Mouse (Mus musculus) left cerebral cortex, adult 8-10 months (tissue): ENCODE results near the gene Foxj3. TPM values are rescaled to one million over a fixed set of nuclear protein-coding genes. Genes with fewer than 3 reads are reported as not detected.
"Not testable (repeated sequence)": the region's sequence is repeated elsewhere in the genome, so short reads cannot be mapped to it uniquely, and the experiment has no call there.

Experiments used
- DNase-seq, 2 experiments: peaks; one replicate each; pipeline ENCODE4 v3.0.0; 2022; ENCODE audit warnings: low spot score in 2 of 2
- total RNA-seq, 4 experiments: library from RNA; stranded (reverse); gene quantifications; 2 replicates each; pipeline ENCODE4 v1.2.4; 2022

Foxj3 gene
- total RNA-seq: 100 to 1,000 TPM in 1 of 4 experiments, 10 to 100 TPM in 3; 65.1 to 100 (median 78.9) TPM

DNA sequence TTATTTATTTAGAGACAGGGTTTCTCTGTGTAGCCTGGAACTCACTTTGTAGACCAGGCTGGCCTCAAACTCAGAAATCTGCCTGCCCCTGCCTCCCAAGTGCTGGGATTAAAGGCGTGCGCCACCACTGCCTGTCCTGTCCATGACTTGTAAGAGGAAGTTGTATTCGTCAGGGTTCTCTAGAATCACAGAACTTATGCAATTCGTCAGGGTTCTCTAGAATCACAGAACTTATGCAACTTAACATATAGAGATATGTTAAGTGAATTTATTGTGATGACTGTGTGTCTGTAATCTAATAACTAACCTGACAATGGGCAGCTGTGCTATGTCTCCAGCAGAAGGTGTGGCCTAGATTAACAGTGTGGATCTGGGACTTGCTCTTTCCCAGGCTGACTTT lies at the start of gene Foxj3:
TSS of gene Foxj3 (plus strand) at position 390 of the 400 bp plus-strand sequence.
- DNase-seq: not testable (repeated sequence)

DNA sequence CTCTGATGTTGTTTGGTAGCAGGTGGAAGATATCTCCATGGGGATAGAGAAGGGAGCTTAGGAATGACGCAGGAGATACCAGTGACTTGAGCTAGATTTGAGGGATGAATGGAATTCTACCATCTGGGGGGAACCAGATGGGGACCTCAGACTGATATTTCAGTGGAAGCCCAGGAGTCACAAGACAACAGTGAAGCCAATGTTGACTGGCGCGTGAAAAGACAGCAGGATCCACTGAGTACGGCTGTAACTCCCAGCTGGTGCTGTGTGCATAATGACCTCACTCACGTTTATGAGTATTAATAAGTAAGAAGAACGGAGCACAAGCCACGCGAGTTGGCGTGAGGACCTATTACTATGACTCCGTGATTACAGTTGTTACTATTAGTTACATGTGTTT lies 47.1 kb upstream of the Foxj3 start:
- no peak for DNase-seq

DNA sequence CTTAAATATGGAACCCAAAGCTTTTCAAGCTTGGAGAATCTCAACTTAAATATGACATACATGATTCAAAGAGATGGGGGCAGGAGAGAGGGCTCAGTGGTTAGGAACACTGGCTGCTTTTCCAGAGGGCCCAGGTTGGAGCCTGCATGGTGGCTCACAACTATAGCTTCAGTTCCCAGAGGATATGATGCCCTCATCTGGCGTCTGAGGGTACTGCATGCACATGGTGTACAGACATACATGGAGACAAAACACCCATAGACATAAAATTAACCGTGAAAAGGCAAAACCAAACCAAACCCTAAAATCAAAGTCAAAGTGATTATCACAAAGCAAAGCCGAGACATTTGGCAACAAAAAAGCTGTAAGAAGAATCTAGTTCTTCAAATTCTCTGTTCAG lies 46.0 kb upstream of the Foxj3 start:
- peak in 1 of 2 experiments; percentile 23 for DNase-seq

DNA sequence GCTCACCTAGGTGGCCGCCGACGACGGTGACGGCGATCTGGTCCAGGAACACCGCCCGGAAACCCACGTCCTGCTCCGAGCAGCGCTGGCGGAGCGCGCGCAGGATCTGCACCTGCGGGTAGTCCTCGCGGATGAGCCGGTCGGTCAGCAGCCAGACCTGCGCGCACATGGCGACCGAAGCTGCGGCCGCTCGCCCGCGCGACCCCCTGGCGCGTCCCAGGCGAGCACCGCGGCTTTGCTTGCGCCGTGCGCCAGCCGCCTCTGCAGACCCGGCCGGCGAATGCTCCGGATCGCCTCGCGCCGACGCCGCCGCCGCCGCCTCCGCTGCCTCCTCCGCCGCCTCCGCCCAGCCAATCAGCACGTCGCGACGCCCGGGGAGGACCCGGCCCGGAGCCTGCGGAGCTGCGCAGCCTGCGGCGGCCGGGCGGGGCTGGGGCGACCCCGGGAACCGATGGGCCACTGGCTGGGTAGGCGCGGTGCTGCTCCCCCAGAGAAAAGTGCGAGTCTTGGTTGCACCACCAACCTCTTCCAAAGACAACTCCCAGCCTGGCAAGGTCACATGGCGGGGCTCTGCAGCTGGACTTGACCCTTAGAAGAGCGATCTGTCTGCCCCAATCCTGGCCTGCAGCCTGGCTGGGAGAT lies 44.4 kb upstream of the Foxj3 start, which contains the start of gene Rimkla:
TSS of gene Rimkla (minus strand) at position 338 of the 642 bp plus-strand sequence.
- DNase-seq: peak; percentile 35 to 54

DNA sequence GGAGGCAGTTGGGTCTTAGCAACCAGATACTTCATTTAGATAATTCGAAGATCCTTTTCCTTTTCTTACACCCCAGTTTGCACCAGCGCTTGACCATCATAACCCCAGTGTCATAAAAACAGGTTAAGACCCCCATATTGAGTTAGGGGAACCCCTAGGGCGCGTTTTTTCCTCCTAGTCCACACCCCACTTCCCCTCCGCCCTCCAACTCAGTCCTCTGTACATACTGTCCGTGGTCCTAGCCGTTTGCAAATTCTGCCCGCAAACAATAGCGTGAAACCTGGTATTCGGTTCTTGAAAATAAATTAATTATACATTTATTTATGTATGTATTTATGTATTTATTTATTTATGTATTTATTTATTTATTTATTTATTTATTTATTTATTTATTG lies 43.9 kb upstream of the Foxj3 start:
- no peak for DNase-seq

DNA sequence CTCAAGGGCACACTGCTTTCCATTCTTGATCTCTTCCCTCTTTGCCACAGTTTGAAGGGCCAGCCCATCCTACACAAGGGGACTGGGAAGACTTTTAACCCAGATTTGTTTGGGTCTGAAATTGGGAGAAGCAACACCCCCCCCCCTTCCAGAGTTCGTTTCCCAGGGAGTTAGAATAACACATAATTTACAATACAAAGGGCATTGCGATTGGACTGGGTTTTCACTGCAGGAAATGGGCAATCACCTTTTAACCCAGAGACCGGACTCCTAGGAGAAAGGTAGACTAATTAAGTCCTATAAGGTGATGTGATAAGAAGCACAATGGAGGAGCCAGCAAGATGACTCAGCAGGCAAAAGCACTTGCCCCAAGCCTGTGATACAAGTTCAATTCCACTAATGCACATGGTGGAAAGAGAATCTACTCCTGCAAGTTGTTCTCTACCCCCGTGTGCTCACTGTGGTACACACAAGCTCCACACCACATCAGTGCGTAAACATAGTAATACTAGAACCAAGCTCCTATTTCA lies 38.4 kb upstream of the Foxj3 start:
- no peak for DNase-seq

DNA sequence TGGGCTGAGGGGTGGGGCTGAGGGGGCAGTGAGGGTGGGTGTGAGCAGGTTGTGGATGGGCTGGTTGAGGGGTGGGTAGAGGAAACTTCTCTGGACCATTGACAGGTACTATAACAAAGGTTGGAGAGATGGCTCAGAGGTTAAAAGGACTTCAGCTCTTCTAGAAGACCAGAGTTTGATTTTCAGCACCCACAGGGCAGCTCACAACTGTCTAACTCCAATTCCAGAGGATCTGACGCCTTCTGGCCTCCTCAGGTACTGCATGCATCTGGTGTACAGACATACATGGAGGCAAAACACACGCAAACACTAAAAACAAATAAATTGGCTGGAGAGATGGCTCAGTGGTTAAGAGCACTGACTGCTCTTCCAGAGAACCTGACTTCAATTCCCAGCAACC lies 25.2 kb upstream of the Foxj3 start:
- DNase-seq: no peak

DNA sequence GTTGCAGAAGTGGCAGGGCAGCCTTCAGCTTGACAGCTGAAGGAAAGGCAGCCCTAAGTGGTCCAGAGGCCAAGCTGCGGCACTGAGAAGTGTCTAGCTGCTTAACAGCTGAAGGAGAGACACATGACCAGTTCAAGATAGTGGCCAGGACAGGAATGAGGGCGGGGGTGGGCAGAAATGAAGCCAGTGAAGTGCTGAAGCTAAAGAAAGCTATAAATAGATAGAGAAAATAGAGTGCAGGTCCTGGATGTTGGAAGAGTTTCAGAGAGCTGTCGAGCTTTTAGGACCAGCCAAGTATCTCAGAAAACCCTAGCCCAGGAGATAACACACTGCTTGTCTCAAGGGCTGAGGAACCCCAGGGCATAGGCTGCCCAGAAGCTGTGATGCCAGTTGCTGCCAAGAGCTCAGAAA lies 24.1 kb upstream of the Foxj3 start:
- DNase-seq: no peak

DNA sequence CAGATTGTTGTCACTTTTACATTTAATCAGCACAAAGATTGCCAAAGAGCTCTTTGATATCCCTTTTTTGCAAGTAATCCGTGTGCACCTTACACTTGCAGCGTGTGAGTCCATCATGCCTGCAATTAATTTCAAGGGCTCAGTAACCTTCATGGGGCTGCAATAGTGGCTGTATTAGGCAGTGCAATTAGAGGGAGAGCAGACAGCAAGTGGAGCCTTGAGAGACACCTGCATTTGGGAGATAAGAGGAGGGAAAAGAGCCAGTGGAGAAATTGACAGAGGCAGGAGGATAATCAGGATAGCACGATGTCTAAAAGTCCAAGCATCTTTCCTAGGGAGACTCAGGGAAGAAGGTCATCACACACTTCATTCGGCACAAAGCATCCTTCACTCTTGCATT lies 13.2 kb upstream of the Foxj3 start:
- DNase-seq: no peak

DNA sequence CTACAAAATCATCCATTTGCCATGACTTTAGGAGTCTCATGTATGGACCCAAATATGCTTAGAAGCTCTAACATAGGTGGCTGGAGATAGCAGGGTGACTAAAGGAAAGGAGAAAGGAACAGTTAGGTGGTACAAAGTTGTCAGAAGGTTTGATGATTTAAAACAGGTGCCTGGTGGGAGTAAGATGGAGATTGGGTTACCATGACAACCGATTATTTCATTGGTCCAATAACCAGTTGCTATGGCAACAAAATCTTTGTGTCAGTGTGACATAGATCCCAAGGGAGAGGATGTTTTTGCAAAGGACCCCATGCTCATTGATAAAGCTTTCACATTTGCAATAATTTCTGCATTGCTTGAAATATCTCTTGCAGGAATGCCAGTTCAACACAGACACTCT lies 12.8 kb upstream of the Foxj3 start:
- DNase-seq: peak in 1 of 2 experiments; percentile 19

DNA sequence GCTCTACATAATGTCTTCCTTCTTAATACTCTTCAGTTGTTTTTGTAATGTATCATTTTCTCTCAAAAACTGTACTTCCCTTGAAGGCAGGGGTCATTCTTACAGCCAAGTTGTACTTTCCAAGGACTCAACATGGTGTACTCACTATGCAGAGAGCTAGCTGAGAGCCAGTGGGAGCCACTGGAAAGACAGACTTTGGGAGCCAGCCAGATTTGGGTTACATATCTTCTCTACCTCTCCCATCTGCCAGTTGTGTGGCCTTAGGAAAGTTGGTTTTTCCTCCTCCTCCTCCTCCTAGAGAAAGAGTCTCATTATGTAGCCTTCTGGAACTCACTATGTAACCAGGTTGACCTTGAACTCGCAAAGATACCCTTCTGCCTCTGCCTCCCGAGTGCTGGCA lies 12.3 kb upstream of the Foxj3 start:
- no peak for DNase-seq

DNA sequence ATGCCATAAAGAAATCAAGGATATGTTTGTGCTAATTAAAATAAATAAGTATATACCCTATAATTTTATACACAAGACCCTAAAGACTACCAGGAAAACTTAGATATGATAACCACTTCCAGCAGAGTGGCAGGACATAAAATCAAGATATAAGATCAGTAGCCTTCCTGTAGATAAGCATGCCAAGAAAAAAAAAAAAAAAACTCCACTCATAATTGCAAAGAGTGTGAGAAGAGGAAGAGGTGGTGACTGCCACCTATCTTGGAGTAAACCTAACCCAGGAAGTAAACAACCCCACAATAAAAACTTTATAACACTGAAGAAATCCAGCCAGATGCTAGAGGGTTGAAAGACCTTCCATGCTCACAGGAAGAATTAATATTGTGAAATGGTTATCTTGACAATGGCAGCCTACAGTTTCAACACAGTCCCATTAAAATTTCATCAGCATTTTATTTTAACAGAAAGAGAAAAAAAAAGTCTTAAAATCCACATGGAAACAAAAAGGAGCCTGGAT lies 10.4 kb upstream of the Foxj3 start:
- no peak for DNase-seq

DNA sequence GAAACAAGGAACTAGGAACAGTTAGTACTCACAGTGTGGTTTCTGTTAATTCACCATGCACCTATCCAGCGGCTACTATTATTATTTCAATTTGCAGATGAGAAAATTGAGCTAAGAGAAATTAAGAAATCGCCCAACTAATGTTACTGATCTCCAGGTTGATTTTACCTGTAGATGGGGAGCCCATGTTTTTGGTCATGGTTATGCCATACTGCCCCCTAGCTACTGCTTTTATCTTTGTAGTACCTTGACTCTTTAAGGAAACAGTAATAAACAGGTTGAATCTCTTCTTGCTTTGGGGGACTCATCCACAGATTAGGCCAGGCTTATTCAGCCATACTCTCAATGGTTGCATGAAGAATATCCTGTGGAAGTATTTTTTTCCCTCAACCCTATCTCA lies 5.0 kb upstream of the Foxj3 start:
- no peak for DNase-seq

DNA sequence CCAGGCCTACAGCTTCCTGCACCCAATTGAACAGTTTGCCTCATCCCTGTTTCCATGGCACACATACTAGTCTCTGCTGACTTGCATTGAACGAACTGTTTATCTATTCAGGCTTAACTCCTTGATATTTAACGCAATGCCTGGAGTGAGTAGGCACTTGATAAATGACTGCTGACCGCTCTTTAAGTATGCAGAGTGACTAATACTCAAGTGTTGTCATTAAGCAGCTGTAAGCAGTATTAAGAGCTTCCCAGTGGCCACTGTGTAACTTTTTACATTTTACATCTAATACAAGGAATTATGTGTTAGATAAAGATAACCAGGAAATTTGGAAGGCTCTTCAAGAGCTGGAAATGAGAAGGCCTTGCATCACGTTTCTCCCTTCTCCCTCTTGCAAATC lies 1.7 kb upstream of the Foxj3 start:
- no peak for DNase-seq

DNA sequence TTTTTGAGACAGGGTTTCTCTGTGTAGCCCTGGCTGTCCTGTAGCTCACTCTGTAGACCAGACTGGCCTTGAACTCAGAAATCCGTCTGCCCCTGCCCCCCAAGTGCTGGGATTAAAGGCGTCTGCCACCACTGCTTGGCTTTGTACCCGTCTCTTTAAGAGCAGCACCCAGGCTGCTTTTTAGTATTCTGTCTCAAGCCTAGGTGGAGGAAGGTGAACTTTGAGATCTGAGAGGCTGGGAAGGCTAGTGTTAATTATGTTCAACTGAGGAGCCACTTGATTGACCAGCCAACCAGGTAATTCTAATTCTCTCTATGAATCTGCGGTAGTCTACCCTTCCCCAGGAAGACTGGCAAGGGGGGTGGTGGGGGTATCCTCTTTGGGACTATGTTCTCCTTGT lies 632 bp downstream of the Foxj3 start:
- no peak for DNase-seq

DNA sequence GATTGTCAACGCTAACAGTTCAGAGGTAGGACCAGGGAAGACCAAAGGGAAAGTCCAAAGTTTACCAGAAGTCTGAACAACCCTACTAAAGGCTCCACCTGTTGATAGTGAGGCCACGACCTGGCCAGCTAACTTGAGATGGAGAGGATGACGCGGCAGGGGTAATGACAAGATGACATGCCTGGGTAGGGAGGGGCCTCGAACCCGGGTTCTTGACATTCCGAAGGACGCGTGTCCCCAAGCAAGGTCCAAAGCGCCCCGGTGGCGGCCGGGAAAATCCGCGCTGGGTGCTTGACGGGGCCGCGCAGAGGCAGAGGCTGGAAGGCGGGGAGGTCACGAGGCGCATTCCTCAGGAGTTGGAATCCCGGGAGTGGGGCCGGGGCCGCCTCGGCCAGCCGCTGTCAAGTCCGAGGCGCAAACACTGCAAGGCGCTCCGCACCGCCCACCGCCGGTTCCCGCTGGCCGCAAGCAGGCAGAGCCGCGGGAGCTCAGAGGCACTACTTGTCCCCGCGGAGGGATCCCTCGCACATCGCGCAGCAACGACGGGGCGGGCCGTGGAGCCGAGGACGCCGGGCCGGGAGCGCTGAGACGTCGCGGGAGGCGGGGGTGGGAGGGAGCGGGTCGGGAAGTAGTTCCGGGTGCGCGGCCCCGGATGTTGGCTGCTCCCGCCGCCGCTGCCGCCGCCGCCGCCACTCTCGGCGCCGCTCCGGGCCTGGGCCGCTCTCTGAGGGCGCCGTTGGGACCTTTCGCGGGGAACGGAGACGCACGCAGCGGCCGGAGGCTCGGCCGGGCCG lies 2.4 kb downstream of the Foxj3 start, which contains the start of gene Frg2f1:
TSS of gene Frg2f1 (minus strand) at position 499 of the 794 bp plus-strand sequence.
- peak; percentile 91 to 92 for DNase-seq

DNA sequence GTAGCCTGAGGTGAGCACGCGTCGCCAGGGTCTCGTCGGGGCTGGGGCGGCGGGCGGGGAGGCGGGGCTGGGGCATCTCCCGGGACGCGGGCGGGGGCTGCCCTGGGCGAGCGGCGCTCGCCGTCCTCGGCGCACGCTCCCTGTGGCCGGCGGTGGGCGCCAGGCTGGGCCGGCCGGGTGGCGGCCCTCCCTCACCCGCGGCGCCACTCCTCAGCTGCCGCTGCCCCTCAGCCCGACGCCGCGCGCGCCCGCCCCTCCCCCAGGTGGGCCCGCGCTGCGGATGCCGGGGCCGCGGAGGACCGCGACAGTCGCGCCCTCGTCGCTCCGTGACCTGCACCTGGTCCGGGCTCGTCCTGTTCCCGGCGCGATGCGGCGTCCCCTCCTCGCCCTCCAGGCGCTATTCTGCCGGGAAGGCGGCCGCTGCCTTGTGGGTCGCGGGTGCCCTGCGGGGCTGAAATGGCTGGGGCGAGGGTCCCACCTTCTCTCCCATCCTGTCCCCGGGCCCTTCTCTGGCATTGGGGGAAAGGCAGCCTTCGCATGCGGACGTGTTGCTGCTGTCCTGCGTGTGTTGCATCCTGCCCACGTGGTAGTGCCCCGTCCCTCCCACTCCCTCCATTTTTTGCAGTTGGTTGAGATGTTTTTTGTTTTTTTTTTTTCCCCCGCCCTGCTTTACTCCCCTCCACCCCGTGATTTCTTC lies 3.2 kb downstream of the Foxj3 start:
- DNase-seq: peak in 1 of 2 experiments; percentile 35

DNA sequence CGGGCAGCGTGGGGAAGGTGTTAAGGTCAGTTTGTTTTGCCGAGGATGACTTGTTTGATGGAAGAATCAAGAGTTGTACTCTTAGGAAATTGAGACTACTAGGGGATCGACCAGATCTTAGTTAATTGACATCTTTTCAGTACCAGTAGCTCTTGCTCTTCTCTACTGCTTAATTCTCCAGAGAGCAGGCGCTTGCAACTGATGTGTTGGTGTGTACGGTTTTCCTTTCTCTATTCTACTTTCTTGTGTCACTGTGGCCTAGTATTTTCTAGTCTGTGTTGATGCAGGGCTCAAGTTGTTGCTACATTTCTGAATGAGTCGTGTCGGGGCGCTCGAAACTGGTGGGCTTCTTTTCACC lies 3.7 kb downstream of the Foxj3 start:
- DNase-seq: no peak

DNA sequence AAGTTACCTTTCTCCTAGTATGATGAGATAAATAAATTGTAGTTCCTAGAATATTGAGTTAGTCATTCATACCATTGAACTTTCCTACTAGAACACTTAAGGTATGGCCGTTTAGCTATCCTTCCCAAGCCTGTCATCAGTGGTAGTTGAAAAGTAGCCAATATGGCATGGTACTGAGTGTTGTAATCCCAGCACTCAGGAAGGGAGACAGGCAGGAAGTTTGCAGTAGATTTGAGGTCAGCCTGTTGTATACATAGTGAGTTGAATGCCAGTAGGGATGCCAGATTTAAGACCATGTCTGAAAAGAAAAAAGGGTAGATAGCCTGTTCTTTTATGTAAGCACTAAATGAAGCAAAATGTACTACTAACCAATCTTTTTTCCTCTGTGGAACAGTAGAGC lies 14.1 kb downstream of the Foxj3 start:
- DNase-seq: no peak

DNA sequence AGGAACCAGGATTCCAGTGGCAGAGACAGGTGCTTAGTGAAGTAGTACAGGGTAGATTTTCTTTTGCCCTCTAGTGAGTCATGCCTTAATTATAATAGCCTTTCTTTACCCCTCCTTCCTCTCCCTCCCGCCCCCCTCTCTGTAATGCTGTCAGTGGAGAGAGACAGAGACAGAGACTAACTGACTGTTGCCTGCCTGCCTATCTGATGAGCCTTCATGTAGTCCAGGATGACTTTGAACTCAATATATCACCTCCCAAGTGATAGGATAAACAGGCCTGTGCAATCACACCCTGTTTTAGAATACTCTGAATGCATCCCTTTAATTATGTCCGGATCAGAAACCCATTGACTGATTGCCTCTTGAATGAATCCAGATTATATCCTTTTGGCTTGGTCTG lies 18.7 kb downstream of the Foxj3 start:
- no peak for DNase-seq

DNA sequence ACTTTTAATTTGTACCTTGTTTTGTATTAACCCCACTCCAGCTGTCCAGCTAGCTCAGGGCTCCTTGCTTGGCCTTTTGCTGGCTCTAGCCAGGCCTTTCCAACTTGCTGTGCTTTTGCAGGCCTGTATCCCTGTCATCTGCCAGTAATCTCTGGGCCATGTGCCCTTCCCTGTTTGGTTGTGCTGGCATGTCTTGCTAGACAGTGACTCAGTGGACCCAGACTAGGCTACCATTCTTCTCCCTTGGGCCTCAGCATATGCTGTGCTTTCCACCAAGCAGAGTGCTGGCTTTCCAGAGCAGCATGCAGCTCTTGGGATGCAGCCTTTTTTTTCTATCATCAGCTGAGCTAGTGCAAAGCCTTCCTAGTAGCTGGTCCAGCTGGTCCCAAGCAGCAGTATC lies 26.3 kb downstream of the Foxj3 start:
- DNase-seq: no peak

DNA sequence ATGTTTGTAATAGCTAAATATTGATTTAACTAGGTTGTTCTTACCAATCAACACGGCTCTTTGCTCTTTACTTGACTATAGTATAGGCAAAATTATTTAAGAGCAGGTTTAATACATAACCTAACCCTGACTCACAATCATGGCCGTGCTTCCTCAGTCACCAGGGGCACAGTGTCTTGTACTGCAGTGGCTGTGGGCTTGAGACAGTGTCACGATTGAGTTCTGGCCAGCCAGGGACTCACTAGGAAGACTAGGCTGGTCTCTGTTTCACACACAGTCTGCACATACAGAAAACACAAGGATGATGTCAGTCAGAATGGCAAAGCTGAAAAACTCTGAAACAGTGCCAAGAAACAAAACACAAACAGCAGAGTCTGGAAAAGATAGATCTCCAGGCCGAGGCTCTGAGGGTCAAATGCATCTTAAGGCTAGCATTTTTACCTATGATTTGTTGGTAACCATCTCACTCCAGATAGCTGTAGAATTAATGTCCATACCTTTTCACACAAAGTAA lies 29.6 kb downstream of the Foxj3 start:
- no peak for DNase-seq
